Mouse (Mus musculus) hindbrain, embryonic 15.5 days (tissue): Measurements from ENCODE around the gene Btd. TPM values are rescaled to one million over a fixed set of nuclear protein-coding genes. Genes with fewer than 3 reads are reported as not detected.

Source experiments
- ATAC-seq: fragments of 200-750 bp; cut with Nextera tagmentation; 2 replicates; pipeline ENCODE4 v1.8.0; 2017; ENCODE audit warnings: low read depth, moderate number of reproducible peaks, moderate TSS enrichment; ENCODE audit not compliant: low FRiP score
- H3K27ac ChIP-seq: fragments of 300-500 bp; sonication (generic); replicated peaks from 2 replicates; pipeline ENCODE4 v1.5.1; 2015; ENCODE audit warnings: mild to moderate bottlenecking, inconsistent platforms
- H3K27me3 ChIP-seq: fragments of 300-500 bp; sonication (generic); 2 replicates; pipeline ENCODE4 v1.6.1; 2015; ENCODE audit warnings: control low read depth, inconsistent platforms
- H3K36me3 ChIP-seq: fragments of 300-500 bp; sonication (generic); 2 replicates; pipeline ENCODE4 v1.6.1; 2015; ENCODE audit warnings: control low read depth, inconsistent platforms
- H3K4me1 ChIP-seq: fragments of 300-500 bp; sonication (generic); replicated peaks from 2 replicates; pipeline ENCODE4 v1.6.1; 2015; ENCODE audit warnings: control low read depth, inconsistent platforms
- H3K4me2 ChIP-seq: fragments of 300-500 bp; sonication (generic); 2 replicates; pipeline ENCODE4 v1.6.1; 2015; ENCODE audit warnings: moderate library complexity, mild to moderate bottlenecking, inconsistent platforms
- H3K4me3 ChIP-seq: fragments of 300-500 bp; sonication (generic); 2 replicates; pipeline ENCODE4 v1.5.1; 2015; ENCODE audit warnings: mild to moderate bottlenecking, inconsistent platforms
- H3K9ac ChIP-seq: fragments of 300-500 bp; sonication (generic); 2 replicates; pipeline ENCODE4 v1.6.1; 2015; ENCODE audit warnings: inconsistent platforms
- H3K9me3 ChIP-seq: fragments of 300-500 bp; sonication (generic); 2 replicates; pipeline ENCODE4 v1.6.1; 2016; ENCODE audit warnings: control low read depth, inconsistent platforms
- WGBS: fragments of 180-500 bp; shearing (Covaris S2); methylation state at CpG from one replicate; pipeline ENCODE4 v1.1.7; 2015; 5-methylcytosine and 5-hydroxymethylcytosine counted together
- polyA plus RNA-seq: library from polyadenylated mRNA; unstranded; fragments of >200 nt; fragmentation: Nextera tagmentation; extraction: Ambion mirVana; gene quantifications from 2 replicates; pipeline ENCODE4 v1.2.1, GENCODE M21; 2015

The Btd gene
- polyA plus RNA-seq, 1 experiment from 2014 or later: 19.1 TPM

DNA sequence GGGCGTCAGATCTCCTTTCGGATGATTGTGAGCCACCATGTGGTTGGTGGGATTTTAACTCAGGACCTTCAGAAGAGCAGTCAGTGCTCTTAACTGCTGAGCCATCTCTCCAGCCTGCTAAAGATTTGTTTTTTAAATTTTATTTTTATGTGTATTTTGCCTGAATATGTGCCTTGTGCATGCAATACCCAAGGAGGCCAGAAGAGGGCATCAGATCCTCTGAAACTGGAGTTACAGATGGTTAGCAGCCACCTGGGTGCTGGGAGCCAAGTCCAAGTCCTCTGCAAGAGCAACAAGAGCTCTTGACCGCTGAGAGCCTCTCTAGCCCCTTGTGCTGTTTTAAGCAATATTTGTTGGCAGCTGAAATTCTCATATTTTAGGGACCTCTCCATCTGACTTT lies 9.5 kb downstream of the Btd start:
- Histone ChIP-seq H3K36me3 (no peaks in the 10 kb centered on the region), H3K4me2 (no peak overlapping the region), H3K27me3 (no peaks in the 10 kb centered on the region), H3K4me1 (no peaks in the 10 kb centered on the region), H3K9ac (no peak overlapping the region), H3K9me3 (no peaks in the 10 kb centered on the region), H3K27ac (no peak overlapping the region), H3K4me3 (no peak overlapping the region)
- over 99% methylated on average over 3 of the region's 3 CpGs for WGBS
- ATAC-seq: no peak

- Histone ChIP-seq H3K27ac (no peak overlapping the region), H3K4me2 (no peak overlapping the region), H3K9me3 (no peaks in the 10 kb centered on the region), H3K9ac (no peak overlapping the region), H3K4me1 (no peaks in the 10 kb centered on the region), H3K4me3 (no peak overlapping the region), H3K36me3 (no peaks in the 10 kb centered on the region), H3K27me3 (no peaks in the 10 kb centered on the region)
- ATAC-seq: no peak
- 92% methylated on average over 7 of the region's 7 CpGs for WGBS
Measured at GRCm38 (mm10) chr14:31651206-31651605, 10.4 kb downstream of the Btd start.

GRCm38 (mm10) chr14:31652106-31652505 lies 11.3 kb downstream of the Btd start:
- Histone ChIP-seq H3K9me3 (no peaks in the 10 kb centered on the region), H3K4me1 (no peaks in the 10 kb centered on the region; the same call in 1 of the 2 replicates), H3K4me2 (no peak overlapping the region), H3K9ac (no peak overlapping the region), H3K27ac (no peak overlapping the region), H3K27me3 (no peaks in the 10 kb centered on the region), H3K36me3 (no peaks in the 10 kb centered on the region), H3K4me3 (no peak overlapping the region)
- no peak for ATAC-seq
- 75% methylated on average over 5 of the region's 5 CpGs for WGBS

DNA sequence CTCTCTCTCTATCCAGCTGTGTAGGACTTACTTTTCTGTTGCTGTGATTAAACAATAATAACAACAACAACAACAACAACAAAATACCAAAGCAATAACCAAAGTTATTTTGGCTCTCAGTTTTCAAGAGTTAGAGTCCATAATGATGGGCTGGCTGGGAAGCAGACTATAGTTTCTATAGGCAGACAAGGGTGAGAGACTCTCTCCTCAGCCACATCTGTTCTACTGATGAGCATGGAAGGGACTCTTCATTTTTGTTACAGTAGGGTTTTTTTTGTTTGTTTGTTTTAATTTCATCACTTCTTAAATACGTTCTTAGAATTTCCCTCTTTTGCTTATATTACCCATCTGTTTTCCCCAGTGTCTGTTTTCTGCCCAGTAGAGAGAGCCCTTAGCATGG lies 11.8 kb downstream of the Btd start:
- H3K36me3 ChIP-seq: no peaks in the 10 kb centered on the region
- 88% methylated on average over 1 of the region's 1 CpGs for WGBS
- H3K4me3 ChIP-seq: no peak overlapping the region
- no peaks in the 10 kb centered on the region for H3K27me3 ChIP-seq
- no peak for ATAC-seq
- H3K27ac ChIP-seq: no peak overlapping the region
- H3K9me3 ChIP-seq: no peaks in the 10 kb centered on the region
- H3K4me2 ChIP-seq: no peak overlapping the region
- H3K4me1 ChIP-seq: peaks cover 5% of the 10 kb centered on the region
- no peak overlapping the region for H3K9ac ChIP-seq

- Histone ChIP-seq H3K4me3 (no peak overlapping the region), H3K9me3 (no peaks in the 10 kb centered on the region), H3K4me1 (peaks cover 11% of the 10 kb centered on the region), H3K27me3 (no peaks in the 10 kb centered on the region), H3K27ac (no peak overlapping the region), H3K36me3 (no peaks in the 10 kb centered on the region), H3K4me2 (no peak overlapping the region), H3K9ac (no peak overlapping the region)
- no peak for ATAC-seq
- WGBS: 85% methylated on average over 14 of the region's 14 CpGs
Measured at GRCm38 (mm10) chr14:31653101-31653875, 12.5 kb downstream of the Btd start.

- no peaks in the 10 kb centered on the region for H3K9me3 ChIP-seq
- 88% methylated on average over 5 of the region's 5 CpGs for WGBS
- H3K36me3 ChIP-seq: no peaks in the 10 kb centered on the region
- no peak overlapping the region for H3K27ac ChIP-seq
- H3K9ac ChIP-seq: no peak overlapping the region
- no peak overlapping the region for H3K4me2 ChIP-seq
- H3K4me1 ChIP-seq: peaks cover 25% of the 10 kb centered on the region
- H3K4me3 ChIP-seq: no peak overlapping the region
- no peak for ATAC-seq
- no peaks in the 10 kb centered on the region for H3K27me3 ChIP-seq
Measured at GRCm38 (mm10) chr14:31654816-31655215, 14.0 kb downstream of the Btd start.

- no peak overlapping the region for H3K4me2 ChIP-seq
- H3K36me3 ChIP-seq: no peaks in the 10 kb centered on the region
- no peak overlapping the region for H3K9ac ChIP-seq
- H3K4me3 ChIP-seq: no peak overlapping the region
- H3K27me3 ChIP-seq: no peaks in the 10 kb centered on the region
- WGBS: 83% methylated on average over 14 of the region's 14 CpGs
- no peak overlapping the region for H3K27ac ChIP-seq
- no peak for ATAC-seq
- no peaks in the 10 kb centered on the region for H3K9me3 ChIP-seq
- H3K4me1 ChIP-seq: peaks cover 31% of the 10 kb centered on the region
Measured at GRCm38 (mm10) chr14:31655406-31655805, 14.6 kb downstream of the Btd start.

GRCm38 (mm10) chr14:31656386-31656785 lies 15.6 kb downstream of the Btd start:
- Histone ChIP-seq H3K36me3 (no peaks in the 10 kb centered on the region), H3K4me3 (no peak overlapping the region), H3K27ac (no peak overlapping the region), H3K27me3 (no peaks in the 10 kb centered on the region), H3K9ac (no peak overlapping the region), H3K4me1 (peaks cover 40% of the 10 kb centered on the region), H3K9me3 (no peaks in the 10 kb centered on the region), H3K4me2 (no peak overlapping the region)
- ATAC-seq: no peak
- WGBS: 86% methylated on average over 7 of the region's 7 CpGs

- Histone ChIP-seq H3K4me1 (peaks cover 42% of the 10 kb centered on the region), H3K4me3 (no peak overlapping the region), H3K4me2 (no peak overlapping the region), H3K27ac (no peak overlapping the region), H3K9ac (no peak overlapping the region), H3K9me3 (no peaks in the 10 kb centered on the region), H3K27me3 (no peaks in the 10 kb centered on the region), H3K36me3 (no peaks in the 10 kb centered on the region)
- no peak for ATAC-seq
- WGBS: 42% methylated on average over 5 of the region's 5 CpGs
Measured at GRCm38 (mm10) chr14:31656857-31657645, 16.2 kb downstream of the Btd start.

- H3K4me2 ChIP-seq: no peak overlapping the region
- no peak overlapping the region for H3K9ac ChIP-seq
- WGBS: 77% methylated on average over 8 of the region's 8 CpGs
- no peaks in the 10 kb centered on the region for H3K9me3 ChIP-seq
- ATAC-seq: no peak
- no peak overlapping the region for H3K27ac ChIP-seq
- no peaks in the 10 kb centered on the region for H3K36me3 ChIP-seq
- H3K27me3 ChIP-seq: no peaks in the 10 kb centered on the region
- H3K4me1 ChIP-seq: peaks cover 54% of the 10 kb centered on the region
- H3K4me3 ChIP-seq: no peak overlapping the region
Measured at GRCm38 (mm10) chr14:31658126-31658680, 17.4 kb downstream of the Btd start.

DNA sequence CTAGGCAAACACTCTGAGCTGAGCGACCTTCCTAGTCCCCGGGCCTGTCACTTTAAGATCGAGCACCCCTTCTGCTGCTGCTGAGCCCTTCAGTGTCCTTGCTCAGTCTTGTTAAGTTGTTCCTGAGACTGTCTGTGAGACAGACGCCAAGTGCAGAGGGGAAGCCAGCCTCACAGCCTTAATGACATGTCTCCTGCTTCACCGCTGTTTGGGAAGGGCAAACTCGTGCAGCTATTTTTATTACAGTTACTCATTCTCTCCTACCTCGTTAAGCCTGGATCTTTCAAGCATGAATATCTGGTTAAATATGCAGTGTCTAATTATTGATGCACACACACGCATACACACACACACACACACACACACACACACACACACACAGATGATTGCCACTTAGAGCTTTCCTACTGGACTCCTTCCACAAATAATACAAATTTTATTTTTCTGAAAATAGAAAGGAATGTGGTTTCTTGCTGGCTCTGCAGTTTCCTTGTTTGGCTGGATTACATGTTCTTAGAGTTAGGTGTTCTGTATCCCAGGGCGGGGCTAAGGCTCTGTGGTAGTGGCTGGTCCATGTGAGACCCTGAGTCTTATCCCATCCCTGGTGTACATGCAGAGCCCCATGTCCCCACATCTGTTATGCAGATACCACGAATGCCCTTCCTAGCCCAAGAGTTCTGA lies 18.8 kb downstream of the Btd start:
- H3K4me3 ChIP-seq: no peak overlapping the region
- no peaks in the 10 kb centered on the region for H3K36me3 ChIP-seq
- no peaks in the 10 kb centered on the region for H3K27me3 ChIP-seq
- no peak overlapping the region for H3K4me2 ChIP-seq
- H3K9me3 ChIP-seq: no peaks in the 10 kb centered on the region
- peak overlapping the region; percentile 96 for H3K27ac ChIP-seq
- no peak for ATAC-seq
- H3K4me1 ChIP-seq: peaks cover 68% of the 10 kb centered on the region
- no peak overlapping the region for H3K9ac ChIP-seq
- WGBS: 51% methylated on average over 10 of the region's 10 CpGs
